In genomic region chr3:103309252-103309651, GRCm38 (mm10) we compare ENCODE assay signal across 23 mouse cellular contexts. TPM values are rescaled to one million over a fixed set of nuclear protein-coding genes. Genes with fewer than 3 reads are reported as not detected.
DNase-seq lines count a peak whose midpoint lies in the region; TF ChIP-seq lines count a peak whose summit lies in the region.
"Had no signal": no experiment of that assay in that cellular context is flagged by ENCODE, and none has a peak within 500 bp of the region (broad histone marks: within the 10 kb centered on the region; RNA-seq: fewer than 3 reads in every experiment).

No protein-coding gene starts in this region.

- TF ChIP-seq POLR2A in myocyte (IDR thresholded peaks at IDR 0.05; ENCODE audit: insufficient read length, low read depth) = no peak

- no peak overlapping the region for H3ac ChIP-seq in myocyte (ENCODE audit: control insufficient read depth, insufficient read length)

- WGBS in forebrain, embryonic 10.5 days = 87% methylated on average over 5 of the region's 5 CpGs

- no peak overlapping the region for H3K4me2 ChIP-seq in myocyte (ENCODE audit: low read depth)
- H3K4me2 ChIP-seq: embryonic facial prominence, embryonic 15.5 days; forebrain, embryonic 12.5 days; heart, embryonic 13.5 days; hindbrain, embryonic 12.5 days had no signal

- H3K9me3 ChIP-seq in forebrain, embryonic 10.5 days = no peaks in the 10 kb centered on the region
- H3K9me3 ChIP-seq: embryonic facial prominence, embryonic 15.5 days; forebrain, embryonic 12.5 days; heart, embryonic 13.5 days; hindbrain, embryonic 12.5 days had no signal

- no peak overlapping the region for H3K4me3 ChIP-seq in myocyte
- H3K4me3 ChIP-seq in forebrain, embryonic 10.5 days = no peak overlapping the region
- H3K4me3 ChIP-seq: embryonic facial prominence, embryonic 15.5 days; erythroblast, embryonic 14.5 days; forebrain, embryonic 12.5 days; heart, embryonic 13.5 days; hindbrain, embryonic 12.5 days had no signal

- peak; percentile 10 for DNase-seq in lung, postnatal 36 days
- no peak for DNase-seq in lung, postnatal 14 days
- DNase-seq in ES-CJ7 (ENCODE audit: low read depth, low spot score) (peak; percentile 22), R1 (ENCODE audit: low read depth, low spot score) (peak; percentile 56)
- no peak for DNase-seq in right cerebral cortex, adult 18-20 months
- no peak for DNase-seq in forebrain, embryonic 10.5 days (ENCODE audit: extremely low spot score, low spot score)
- DNase-seq in heart, postnatal 4 days = no peak
- DNase-seq: adrenal gland, postnatal 25 days; cerebellum, adult 2 months; cerebellum, postnatal 10 days; embryo, embryonic 11 days; forebrain, postnatal 0 days; gastrocnemius, postnatal 36 days; heart, adult 11 months; heart, postnatal 36 days; kidney, adult 11 months had no signal

- H3K4me1 ChIP-seq in forebrain, embryonic 10.5 days = peaks cover 9% of the 10 kb centered on the region
- H3K4me1 ChIP-seq: embryonic facial prominence, embryonic 15.5 days had no signal

- H3K79me2 ChIP-seq in myocyte (ENCODE audit: control insufficient read depth, insufficient read depth) = peaks cover 79% of the 10 kb centered on the region

- no peaks in the 10 kb centered on the region for H3K27me3 ChIP-seq in myocyte (ENCODE audit: control insufficient read depth, insufficient read depth, insufficient read length)
- H3K27me3 ChIP-seq in forebrain, embryonic 10.5 days (ENCODE audit: poor library complexity, severe bottlenecking) = no peaks in the 10 kb centered on the region
- H3K27me3 ChIP-seq: embryonic facial prominence, embryonic 15.5 days; forebrain, embryonic 12.5 days; heart, embryonic 13.5 days; hindbrain, embryonic 12.5 days had no signal

- H3K36me3 ChIP-seq in myocyte (ENCODE audit: control insufficient read depth, insufficient read depth) = peaks cover 6% of the 10 kb centered on the region
- peaks cover 33% of the 10 kb centered on the region for H3K36me3 ChIP-seq in forebrain, embryonic 10.5 days (replicated peaks)
- H3K36me3 ChIP-seq: embryonic facial prominence, embryonic 15.5 days had no signal

- no peak overlapping the region for H3K27ac ChIP-seq in forebrain, embryonic 10.5 days
- H3K27ac ChIP-seq: embryonic facial prominence, embryonic 15.5 days; forebrain, embryonic 12.5 days; heart, embryonic 13.5 days; hindbrain, embryonic 12.5 days; hindbrain, postnatal 0 days had no signal

TF ChIP-seq in myocyte, 11 proteins besides CTCF, POLR2A, EP300 and RAD21:
- TF ChIP-seq MYOG (IDR thresholded peaks at IDR 0.05; ENCODE audit: control insufficient read depth in 1 of 3, insufficient read depth in 1 of 3, insufficient read length in 2 of 3, low read depth in 2 of 3) (peak in 2 of 3 experiments; percentile 10 to 14), SRF (IDR thresholded peaks at IDR 0.05; ENCODE audit: control insufficient read depth, insufficient read length, low read depth) (no peak), MYOD1 (IDR thresholded peaks at IDR 0.05; ENCODE audit: control insufficient read depth in 1 of 3, insufficient read length in 2 of 3, low read depth in 2 of 3) (peak in 2 of 3 experiments; percentile 46 to 51)

RNA-seq across cellular contexts. Expression of gene Trim33, which starts 30.2 kb away (rescaled TPM):
- polyA plus RNA-seq in myocyte (2012; fragmentation: generic; extraction: Trizol) = 5.6 TPM
- polyA plus RNA-seq in forebrain, embryonic 10.5 days (2016; fragmentation: Nextera tagmentation; extraction: Ambion mirVana) = 31.1 TPM in 2 replicates
- 10 to 100 TPM; 24.3 to 25.1 TPM for total RNA-seq in heart, postnatal 4 days (2021)

Comparison
In these comparisons a context has a peak if more than half of its experiments do, and no peak if none do; other contexts are left out.
1. DNase-seq: peak in lung, postnatal 36 days (single experiment), ES-CJ7 (single experiment) and R1 (single experiment); none in lung, postnatal 14 days (single experiment), right cerebral cortex, adult 18-20 months (single experiment), forebrain, embryonic 10.5 days (single experiment) and heart, postnatal 4 days (single experiment).